Mouse (Mus musculus) fat pad, adult 2 months (tissue): ENCODE data around the gene Akr1d1.

Source experiments
- DNase-seq: peaks from one replicate; pipeline ENCODE4 v3.0.0-alpha.2; 2011; ENCODE audit warnings: low read depth, low spot score; ENCODE audit errors: extremely low read depth

The Akr1d1 gene

GRCm38 (mm10) chr6:37615490-37615889 is 85.5 kb downstream of the Akr1d1 start:
- DNase-seq, result no peak

GRCm38 (mm10) chr6:37616136-37616535 is 86.2 kb downstream of the Akr1d1 start:
- no peak for DNase-seq

GRCm38 (mm10) chr6:37617431-37618011 is 87.5 kb downstream of the Akr1d1 start:
- DNase-seq, result no peak
